Mouse (Mus musculus): ENCODE results near the gene Arrb1. TPM values are rescaled to one million over a fixed set of nuclear protein-coding genes. Genes with fewer than 3 reads are reported as not detected.

Gene Arrb1
- polyA plus RNA-seq, 1 experiment from 2014 or later, result 7.8 TPM

DNA sequence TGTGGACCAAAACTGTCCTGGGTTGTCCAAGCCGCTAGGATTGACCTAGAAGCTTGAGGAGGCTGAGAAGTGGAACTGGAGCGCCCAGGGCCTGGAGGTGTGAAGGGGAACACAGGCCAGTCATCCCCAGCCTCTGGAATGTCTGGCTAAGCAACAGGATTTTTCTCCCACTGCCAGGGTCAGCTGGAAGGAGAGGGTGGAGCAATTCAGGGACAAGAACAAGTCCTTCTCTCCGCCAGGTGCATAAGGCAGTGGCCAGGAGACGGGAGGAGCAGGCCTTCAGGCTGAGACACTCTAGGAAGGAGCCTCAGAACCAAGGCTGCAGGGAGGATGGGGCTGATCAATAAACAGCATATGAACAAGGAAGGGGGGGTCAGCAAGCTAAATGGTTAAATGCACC lies 3.2 kb downstream of the Arrb1 start:
- Histone ChIP-seq H3K27ac (ENCODE audit: low read depth) (no peak overlapping the region), H3K9ac (no peak overlapping the region), H3K9me3 (ENCODE audit: low read depth, low read length) (no peaks in the 10 kb centered on the region), H3K4me2 (peak overlapping the region; percentile 25; the same call in 1 of the 2 replicates), H3K36me3 (ENCODE audit: insufficient read depth) (peaks cover 6% of the 10 kb centered on the region; the same call in 1 of the 2 replicates), H3K4me1 (ENCODE audit: insufficient read depth) (peaks cover 42% of the 10 kb centered on the region), H3K27me3 (ENCODE audit: insufficient read depth, low read length) (no peaks in the 10 kb centered on the region), H3K4me3 (ENCODE audit: low read depth, low read length) (no peak overlapping the region)
- ATAC-seq (ENCODE audit: insufficient read depth) (no peak), DNase-seq (no peak)
- 70% methylated on average over 4 of the region's 4 CpGs for WGBS
- no peak for TF ChIP-seq CTCF (IDR thresholded peaks at IDR 0.05; ENCODE audit: low read depth)

DNA sequence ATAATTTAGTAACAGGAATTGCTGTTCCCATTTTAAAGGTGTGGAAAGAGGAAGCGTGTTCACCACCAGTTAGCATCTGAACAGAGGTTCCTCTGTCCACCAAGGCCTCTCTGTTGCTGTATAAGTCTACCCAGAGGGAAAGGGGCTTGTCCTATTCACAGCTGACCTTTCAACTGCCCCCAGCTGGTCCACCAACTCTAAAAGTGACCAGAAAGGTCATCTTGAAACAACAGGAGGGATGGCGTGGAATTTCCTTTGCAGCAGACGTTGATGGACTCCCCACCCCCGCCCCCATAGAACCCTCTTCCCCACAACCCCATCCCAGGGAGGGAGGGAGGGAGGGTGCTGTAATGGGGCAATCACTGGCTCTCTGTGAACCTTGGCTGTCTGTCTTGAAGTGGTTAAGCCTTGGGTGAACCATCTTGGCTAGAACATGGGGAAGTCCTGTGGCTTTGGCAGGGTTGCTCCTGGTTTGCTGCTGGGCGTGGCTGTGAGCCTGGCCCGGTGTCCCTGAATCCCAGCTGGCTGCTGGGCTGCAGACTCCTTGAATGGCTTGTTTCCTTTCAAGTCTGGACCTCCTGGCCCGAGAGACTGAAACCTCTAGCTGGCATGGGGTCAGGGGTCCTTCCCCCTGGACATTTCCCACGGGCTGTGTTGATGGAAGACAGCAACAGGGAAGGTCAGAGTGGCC lies 4.1 kb downstream of the Arrb1 start:
- H3K4me2 ChIP-seq, result peak overlapping the region; percentile 40
- no peak for TF ChIP-seq CTCF (IDR thresholded peaks at IDR 0.05; ENCODE audit: low read depth)
- no peak overlapping the region for H3K4me3 ChIP-seq (ENCODE audit: low read depth, low read length)
- ATAC-seq (ENCODE audit: insufficient read depth) (no peak), DNase-seq (peak; percentile 61)
- 25% methylated on average over 8 of the region's 8 CpGs for WGBS
- H3K27ac ChIP-seq (ENCODE audit: low read depth), result no peak overlapping the region; the same call in 1 of the 2 replicates
- H3K9ac ChIP-seq, result no peak overlapping the region
- H3K9me3 ChIP-seq (ENCODE audit: low read depth, low read length), result no peaks in the 10 kb centered on the region
- peaks cover 43% of the 10 kb centered on the region for H3K4me1 ChIP-seq (ENCODE audit: insufficient read depth)
- no peaks in the 10 kb centered on the region for H3K27me3 ChIP-seq (ENCODE audit: insufficient read depth, low read length)
- peaks cover 6% of the 10 kb centered on the region; the same call in 1 of the 2 replicates for H3K36me3 ChIP-seq (ENCODE audit: insufficient read depth)

DNA sequence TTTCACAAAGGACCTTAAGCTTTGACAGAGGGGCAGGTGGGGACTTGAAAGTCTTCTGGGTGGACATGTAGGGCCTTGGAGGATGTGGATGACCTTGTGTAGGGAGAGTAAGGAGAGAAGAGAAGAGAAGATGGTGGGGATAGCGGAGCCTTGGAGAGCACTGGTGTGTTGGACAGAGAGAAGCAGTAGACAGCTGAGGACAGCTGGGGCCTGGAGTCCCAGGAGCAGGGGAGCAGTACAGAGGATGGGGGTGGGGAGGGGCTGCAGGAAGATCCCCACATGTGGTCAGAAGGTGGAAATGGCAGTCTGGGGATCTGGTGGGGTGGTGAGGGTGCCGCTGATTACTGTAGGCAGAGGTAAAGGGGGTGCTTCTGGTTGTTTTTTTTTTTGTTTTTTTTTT lies 4.8 kb downstream of the Arrb1 start:
- H3K4me2 ChIP-seq, result peak overlapping the region; percentile 40

DNA sequence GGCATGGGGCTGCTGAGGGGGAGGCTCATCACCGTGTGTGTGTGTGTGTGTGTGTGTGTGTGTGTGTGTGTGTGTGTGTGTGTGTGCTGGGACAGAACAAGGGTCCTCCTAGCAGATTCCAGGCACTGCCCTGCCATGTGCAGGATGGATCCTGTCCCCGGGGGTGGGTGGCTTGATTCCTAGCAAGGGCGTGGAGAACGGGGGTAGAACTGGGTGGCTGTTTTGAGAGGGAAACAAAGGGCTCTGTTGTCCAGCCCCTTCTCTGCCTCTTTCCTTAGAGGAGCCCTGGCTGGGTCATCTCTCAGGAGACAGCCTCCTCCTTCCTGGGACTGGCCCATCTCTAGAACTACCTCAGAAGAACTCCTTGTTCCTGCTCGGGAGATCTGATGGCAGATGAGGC lies 5.9 kb downstream of the Arrb1 start:
- 37% methylated on average over 5 of the region's 5 CpGs for WGBS
- peaks cover 54% of the 10 kb centered on the region for H3K4me1 ChIP-seq (ENCODE audit: insufficient read depth)

More for the DNA sequence above, 4.8 kb downstream of the Arrb1 start:
- no peak for TF ChIP-seq CTCF (IDR thresholded peaks at IDR 0.05; ENCODE audit: low read depth)
- Histone ChIP-seq H3K9me3 (ENCODE audit: low read depth, low read length) (no peaks in the 10 kb centered on the region), H3K4me1 (ENCODE audit: insufficient read depth) (peaks cover 42% of the 10 kb centered on the region), H3K27me3 (ENCODE audit: insufficient read depth, low read length) (no peaks in the 10 kb centered on the region), H3K36me3 (ENCODE audit: insufficient read depth) (peaks cover 9% of the 10 kb centered on the region; the same call in 1 of the 2 replicates), H3K27ac (ENCODE audit: low read depth) (no peak overlapping the region), H3K4me3 (ENCODE audit: low read depth, low read length) (no peak overlapping the region), H3K9ac (no peak overlapping the region)
- 63% methylated on average over 2 of the region's 2 CpGs for WGBS
- DNase-seq (no peak), ATAC-seq (ENCODE audit: insufficient read depth) (no peak)

DNA sequence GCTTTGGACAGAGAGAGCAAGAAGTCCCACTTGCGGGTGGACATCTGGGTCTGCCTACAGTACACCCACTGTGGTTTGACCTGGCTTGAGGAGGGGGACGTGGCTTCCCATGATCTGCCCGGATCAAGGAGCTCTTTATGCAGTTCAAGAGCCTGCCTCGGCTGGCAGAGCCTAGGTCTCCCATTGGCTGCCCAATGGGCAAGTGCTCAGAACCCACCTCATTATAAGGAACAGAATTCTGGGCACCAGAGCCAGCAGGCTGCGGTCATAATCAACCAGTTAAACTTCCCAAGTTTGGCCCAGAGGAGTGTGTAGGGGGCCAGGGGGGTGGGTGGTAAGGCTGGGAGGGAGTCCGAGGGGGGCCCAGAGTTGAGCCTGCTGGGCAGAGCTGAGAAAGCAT lies 9.0 kb downstream of the Arrb1 start:
- Histone ChIP-seq H3K27me3 (ENCODE audit: insufficient read depth, low read length) (no peaks in the 10 kb centered on the region), H3K4me3 (ENCODE audit: low read depth, low read length) (no peak overlapping the region), H3K36me3 (ENCODE audit: insufficient read depth) (peaks cover 15% of the 10 kb centered on the region; the same call in 1 of the 2 replicates), H3K9ac (no peak overlapping the region), H3K4me1 (ENCODE audit: insufficient read depth) (peaks cover 44% of the 10 kb centered on the region), H3K4me2 (no peak overlapping the region), H3K9me3 (ENCODE audit: low read depth, low read length) (no peaks in the 10 kb centered on the region), H3K27ac (ENCODE audit: low read depth) (no peak overlapping the region; the same call in 1 of the 2 replicates)
- ATAC-seq (ENCODE audit: insufficient read depth), result no peak
- DNase-seq, result no peak
- TF ChIP-seq CTCF (IDR thresholded peaks at IDR 0.05; ENCODE audit: low read depth), result no peak
- WGBS, result 56% methylated on average over 6 of the region's 6 CpGs

More for the DNA sequence above, 5.9 kb downstream of the Arrb1 start:
- Histone ChIP-seq H3K36me3 (ENCODE audit: insufficient read depth) (peaks cover 15% of the 10 kb centered on the region; the same call in 1 of the 2 replicates), H3K4me2 (no peak overlapping the region), H3K27me3 (ENCODE audit: insufficient read depth, low read length) (no peaks in the 10 kb centered on the region), H3K4me3 (ENCODE audit: low read depth, low read length) (no peak overlapping the region), H3K9me3 (ENCODE audit: low read depth, low read length) (no peaks in the 10 kb centered on the region), H3K9ac (no peak overlapping the region), H3K27ac (ENCODE audit: low read depth) (no peak overlapping the region)
- TF ChIP-seq CTCF (IDR thresholded peaks at IDR 0.05; ENCODE audit: low read depth), result no peak
- DNase-seq (no peak), ATAC-seq (ENCODE audit: insufficient read depth) (no peak)

DNA sequence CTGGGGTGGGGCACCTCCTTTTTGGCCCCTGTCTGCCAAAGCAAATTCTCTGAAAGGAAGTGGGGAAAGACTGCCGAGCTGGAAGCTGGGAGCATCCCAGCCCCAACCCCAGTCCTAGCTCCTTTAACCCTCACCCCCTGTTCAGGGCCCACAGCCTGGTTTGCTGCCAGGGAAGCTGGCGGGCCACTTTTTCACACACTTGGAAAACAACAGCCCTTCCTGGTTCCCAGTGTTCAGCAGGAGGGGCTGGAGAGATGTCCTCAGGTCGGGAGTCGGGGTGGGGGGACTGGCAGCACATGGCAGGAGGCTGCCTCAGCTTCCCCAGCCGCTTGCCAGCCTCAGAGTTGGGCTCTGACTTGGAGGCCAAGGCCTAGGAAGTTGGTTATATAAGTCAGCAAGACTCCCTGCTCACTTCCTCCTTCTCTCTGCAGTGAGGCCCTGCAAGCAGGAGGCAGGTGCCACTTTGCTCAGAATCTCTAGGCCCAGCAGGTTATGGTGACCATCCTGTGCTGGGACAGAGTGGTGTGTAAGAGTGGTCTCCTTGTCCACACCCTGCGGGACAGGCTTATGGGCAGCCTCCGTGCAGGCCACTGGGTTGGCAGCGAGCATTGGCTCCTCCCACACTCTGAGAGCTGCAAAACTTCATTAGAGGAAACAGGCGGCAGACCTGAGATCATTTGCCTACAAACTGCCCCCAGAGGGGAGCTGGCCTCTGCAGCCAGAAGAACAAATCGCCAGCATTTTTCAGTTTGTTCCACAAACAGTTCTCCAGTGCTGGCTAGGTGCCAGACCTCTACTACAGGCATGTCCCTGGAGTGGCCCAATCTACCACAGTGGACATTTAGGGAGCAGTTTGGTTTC lies 10.8 kb downstream of the Arrb1 start:
- 16% methylated on average over 10 of the region's 10 CpGs for WGBS
- TF ChIP-seq CTCF (IDR thresholded peaks at IDR 0.05; ENCODE audit: low read depth), result no peak
- peak overlapping the region; percentile 31; the same call in 1 of the 2 replicates for H3K4me2 ChIP-seq
- DNase-seq (peak; percentile 90), ATAC-seq (ENCODE audit: insufficient read depth) (peak; percentile 79)
- peak overlapping the region; percentile 91 for H3K27ac ChIP-seq (ENCODE audit: low read depth)
- no peak overlapping the region for H3K4me3 ChIP-seq (ENCODE audit: low read depth, low read length)
- peaks cover 19% of the 10 kb centered on the region; the same call in 1 of the 2 replicates for H3K36me3 ChIP-seq (ENCODE audit: insufficient read depth)
- peaks cover 30% of the 10 kb centered on the region for H3K4me1 ChIP-seq (ENCODE audit: insufficient read depth)
- H3K9ac ChIP-seq, result peak overlapping the region; percentile 30
- H3K27me3 ChIP-seq (ENCODE audit: insufficient read depth, low read length), result no peaks in the 10 kb centered on the region
- no peaks in the 10 kb centered on the region for H3K9me3 ChIP-seq (ENCODE audit: low read depth, low read length)

Measured in lung, embryonic 14.5 days (tissue).